Mouse (Mus musculus) C2C12 (cell line): ENCODE measurements around the gene Bag1.

Source experiments
- CTCF ChIP-seq: IDR thresholded peaks from one replicate; pipeline ENCODE4 v1.5.1; 2011; ENCODE audit not compliant: control insufficient read depth, insufficient read depth, insufficient read length
- MAX ChIP-seq: IDR thresholded peaks from one replicate; pipeline ENCODE4 v1.6.1; 2011; ENCODE audit warnings: mild to moderate bottlenecking, control low read depth

DNA sequence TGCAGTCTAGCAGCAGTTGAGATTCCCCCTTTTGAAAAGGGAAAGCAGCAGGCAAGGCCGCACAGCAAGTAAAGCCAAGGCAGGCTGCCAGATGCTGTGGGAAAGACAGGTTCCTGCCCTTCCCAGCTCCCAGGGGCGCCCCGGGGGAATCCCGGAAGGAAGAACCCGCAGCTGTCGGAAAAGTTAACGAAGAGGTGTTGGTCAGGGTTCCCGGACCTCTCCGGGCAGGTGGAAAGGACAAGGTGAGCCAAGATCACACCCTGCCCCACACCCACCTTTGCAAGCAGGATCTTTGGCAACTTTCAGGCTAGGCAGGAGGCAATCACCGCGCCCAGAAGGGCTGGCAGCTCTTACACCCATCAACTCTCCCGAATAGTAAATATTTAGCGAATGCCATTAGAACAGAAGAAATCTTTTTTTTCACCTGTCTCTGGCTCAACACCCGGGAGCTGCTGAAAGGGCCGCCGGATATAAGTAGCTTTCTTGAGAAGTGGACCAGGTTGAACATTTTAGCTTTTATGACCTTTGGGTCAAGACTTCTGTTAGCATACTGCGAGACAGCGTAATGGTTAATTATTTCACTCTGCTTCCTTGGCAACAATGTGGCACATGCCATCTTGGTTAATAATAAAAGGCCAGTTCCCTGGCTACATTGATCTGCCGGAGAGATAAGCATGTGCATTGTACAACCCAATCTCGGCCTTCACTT, 39.7 kb downstream of the Bag1 start:
- TF ChIP-seq CTCF (no peak), MAX (no peak)
